Mouse (Mus musculus): ENCODE measurements around the gene Cdc42ep4.

DNA sequence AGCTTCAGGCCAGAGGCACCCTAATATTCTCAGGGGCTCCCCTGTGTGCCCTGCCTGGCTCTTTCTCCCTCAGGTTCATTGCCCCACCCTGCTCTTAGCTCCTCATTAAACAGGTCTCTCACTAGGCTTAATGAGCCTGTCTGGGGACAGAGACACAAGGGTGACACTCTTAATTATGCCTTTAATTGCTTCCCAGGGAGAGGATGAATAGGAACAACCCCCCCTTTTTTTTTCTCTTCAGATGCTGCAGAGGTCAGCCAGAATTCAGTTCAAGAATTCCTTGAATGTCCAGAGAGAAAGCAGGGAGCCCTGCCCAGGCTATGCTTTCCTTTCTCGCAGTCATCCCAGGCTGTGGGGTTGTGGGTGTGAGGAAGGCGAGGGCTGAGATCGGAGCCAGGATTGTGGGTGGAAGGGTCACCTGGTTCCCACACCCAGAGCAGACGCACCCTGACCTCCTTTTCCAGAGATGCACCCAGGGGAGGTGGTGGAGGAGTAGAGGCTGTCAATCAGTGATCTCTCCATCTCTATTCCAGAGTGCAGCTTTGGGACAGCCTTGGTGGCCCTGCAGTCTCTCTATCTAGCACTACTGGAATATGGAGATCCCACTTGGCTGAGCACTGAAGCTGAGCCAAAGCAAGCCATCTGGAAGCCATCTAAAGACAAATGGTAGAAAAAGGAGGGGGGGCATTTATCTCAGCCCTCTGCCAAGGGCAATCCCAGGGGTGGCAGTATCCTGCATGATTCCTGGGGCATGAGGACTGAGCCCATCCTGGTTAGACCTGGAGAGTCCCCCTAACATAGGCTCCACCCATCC is 26.2 kb downstream of the Cdc42ep4 start:
- TF ChIP-seq POLR2A (IDR thresholded peaks at IDR 0.05; ENCODE audit: insufficient read length, low read depth) (no peak), MAX (IDR thresholded peaks at IDR 0.05; ENCODE audit: low read depth) (no peak), MYOG (IDR thresholded peaks at IDR 0.05; ENCODE audit: control insufficient read depth in 1 of 3, insufficient read depth in 1 of 3, insufficient read length in 2 of 3, low read depth in 2 of 3) (no peak)

Data from myocyte (in vitro differentiated cells).